Mouse (Mus musculus) yolk sac, embryonic 10.5 days (tissue): ENCODE measurements around the gene Cwc15.
"Not testable (repeated sequence)": the region's sequence is repeated elsewhere in the genome, so short reads cannot be mapped to it uniquely, and the experiment has no call there.

ENCODE experiments used
- DNase-seq: peaks from one replicate; pipeline ENCODE4 v3.0.0-alpha.2; 2017; ENCODE audit warnings: low spot score

The Cwc15 gene

GRCm38 (mm10) chr9:14500023-14500915 is at the start of gene Cwc15, which contains the start of gene Kdm4d:
Gene Cwc15, plus strand, starts transcription at chr9:14500617.
Gene Kdm4d, minus strand, starts transcription at chr9:14500482.
- DNase-seq = peak; percentile 94

- not testable (repeated sequence) for DNase-seq
Measured at GRCm38 (mm10) chr9:14451120-14451519, 49.3 kb upstream of the Cwc15 start.

- DNase-seq = no peak
Measured at GRCm38 (mm10) chr9:14456320-14456719, 44.1 kb upstream of the Cwc15 start.

- not testable (repeated sequence) for DNase-seq
Measured at GRCm38 (mm10) chr9:14462536-14462935, 37.9 kb upstream of the Cwc15 start.

- not testable (repeated sequence) for DNase-seq
Measured at GRCm38 (mm10) chr9:14463668-14464067, 36.7 kb upstream of the Cwc15 start.

GRCm38 (mm10) chr9:14498896-14499705 is 1.3 kb upstream of the Cwc15 start:
- DNase-seq = no peak

GRCm38 (mm10) chr9:14500916-14501424 is 553 bp downstream of the Cwc15 start:
- no peak for DNase-seq

- peak; percentile 15 for DNase-seq
Measured at GRCm38 (mm10) chr9:14512633-14513445, 12.4 kb downstream of the Cwc15 start.

- no peak for DNase-seq
Measured at GRCm38 (mm10) chr9:14517296-14517695, 16.9 kb downstream of the Cwc15 start.

GRCm38 (mm10) chr9:14518105-14518504 is 17.7 kb downstream of the Cwc15 start:
- no peak for DNase-seq

GRCm38 (mm10) chr9:14520971-14521670 is 20.7 kb downstream of the Cwc15 start:
- DNase-seq = no peak

- peak; percentile 12 for DNase-seq
Measured at GRCm38 (mm10) chr9:14521695-14522094, 21.3 kb downstream of the Cwc15 start.

- peak; percentile 60 for DNase-seq
Measured at GRCm38 (mm10) chr9:14523408-14524043, 23.1 kb downstream of the Cwc15 start.

GRCm38 (mm10) chr9:14530004-14530403 is 29.6 kb downstream of the Cwc15 start:
- DNase-seq = no peak

- no peak for DNase-seq
Measured at GRCm38 (mm10) chr9:14532283-14532682, 31.9 kb downstream of the Cwc15 start.

- DNase-seq = no peak
Measured at GRCm38 (mm10) chr9:14533659-14534058, 33.2 kb downstream of the Cwc15 start.

- no peak for DNase-seq
Measured at GRCm38 (mm10) chr9:14534833-14535456, 34.5 kb downstream of the Cwc15 start.

- DNase-seq = no peak
Measured at GRCm38 (mm10) chr9:14544034-14544757, 43.8 kb downstream of the Cwc15 start.
